In genomic region chr7:80825843-80826403, GRCm38 (mm10) we compare ENCODE assay signal across 8 mouse cellular contexts. TPM values are rescaled to one million over a fixed set of nuclear protein-coding genes. Genes with fewer than 3 reads are reported as not detected.
DNase-seq lines count a peak whose midpoint lies in the region; ATAC-seq and TF ChIP-seq lines count a peak whose summit lies in the region.

Gene Iqgap1, minus strand, starts transcription at chr7:80825974.

- peaks cover 2% of the 10 kb centered on the region for H3K4me1 ChIP-seq in intestine, embryonic 16.5 days (ENCODE audit: control insufficient read depth, insufficient read depth, low read length)

- WGBS in intestine, embryonic 16.5 days: 72% methylated on average over 11 of the region's 11 CpGs

- no peak for TF ChIP-seq CTCF in layer of hippocampus, adult 2 months (conservative IDR thresholded peaks at IDR 0.05)

- no peaks in the 10 kb centered on the region for H3K9me3 ChIP-seq in intestine, embryonic 16.5 days (ENCODE audit: control insufficient read depth, low read length)

- no peak for ATAC-seq in intestine, embryonic 16.5 days
- ATAC-seq in megakaryocyte-erythroid progenitor cell, adult 5-6 weeks (replicated peaks; ENCODE audit: low FRiP score, low TSS enrichment, poor library complexity, severe bottlenecking): no peak

- no peak within 1 kb of the TSS for H3K9ac ChIP-seq in intestine, embryonic 16.5 days (ENCODE audit: low read depth, low read length)

- no peak within 1 kb of the TSS for H3K4me3 ChIP-seq in layer of hippocampus, adult 2 months
- H3K4me3 ChIP-seq in intestine, embryonic 16.5 days (ENCODE audit: low read length): no peak within 1 kb of the TSS

- no peak for DNase-seq in layer of hippocampus, adult 2 months (ENCODE audit: low spot score in 2 of 2)
- DNase-seq in layer of hippocampus, adult 9-10 months (ENCODE audit: low spot score): no peak
- no peak for DNase-seq in adrenal gland, postnatal 10 days
- no peak for DNase-seq in gastrocnemius, postnatal 25 days
- no peak for DNase-seq in embryo, embryonic 10.5 days (ENCODE audit: low spot score)
- DNase-seq in urinary bladder, postnatal 36 days (ENCODE audit: low spot score in 2 of 2): no peak

- no peaks in the 10 kb centered on the region for H3K27me3 ChIP-seq in intestine, embryonic 16.5 days (replicated peaks; ENCODE audit: control insufficient read depth, insufficient read depth, low read length)

- H3K36me3 ChIP-seq in intestine, embryonic 16.5 days (ENCODE audit: control insufficient read depth, insufficient read depth, low read length): no peaks in the 10 kb centered on the region

- no peak within 1 kb of the TSS for H3K4me2 ChIP-seq in intestine, embryonic 16.5 days (ENCODE audit: low read depth, low read length)

- H3K27ac ChIP-seq in layer of hippocampus, adult 2 months: no peak within 1 kb of the TSS
- peak within 1 kb of the TSS; percentile 79; the same call in 1 of the 2 replicates for H3K27ac ChIP-seq in intestine, embryonic 16.5 days (ENCODE audit: low read length)

RNA-seq across cellular contexts. Expression of gene Iqgap1, which starts in this region (rescaled TPM):
- 10 to 100 TPM; 19.4 to 21.6 TPM for total RNA-seq in layer of hippocampus, adult 2 months (2021)
- 10 to 100 TPM; 76.2 to 86.8 TPM for total RNA-seq in adrenal gland, postnatal 10 days (2021)
- total RNA-seq in gastrocnemius, postnatal 25 days (2021): 10 to 100 TPM; 16.8 to 18.8 TPM
- 64.3 and 66.2 TPM in 2 replicates for polyA plus RNA-seq in intestine, embryonic 16.5 days (2015; fragmentation: Nextera tagmentation; extraction: Ambion mirVana)
- total RNA-seq in megakaryocyte-erythroid progenitor cell, adult 5-6 weeks (2014; fragmentation: Nextera tagmentation): 31.2 and 41.7 TPM in 2 replicates
- 39.6 and 54.4 TPM in 2 replicates for total RNA-seq in megakaryocyte-erythroid progenitor cell, adult 5-6 weeks (2017)
